Mouse (Mus musculus): ENCODE measurements around the gene Camsap1. TPM values are rescaled to one million over a fixed set of nuclear protein-coding genes. Genes with fewer than 3 reads are reported as not detected.
A peak's percentile ranks its signal among the peaks of the same experiment; 100 is the strongest.

Camsap1 gene
- polyA plus RNA-seq (2014; fragmentation: Nextera tagmentation; extraction: Ambion mirVana), result 99.6 and 101 TPM in 2 replicates

DNA sequence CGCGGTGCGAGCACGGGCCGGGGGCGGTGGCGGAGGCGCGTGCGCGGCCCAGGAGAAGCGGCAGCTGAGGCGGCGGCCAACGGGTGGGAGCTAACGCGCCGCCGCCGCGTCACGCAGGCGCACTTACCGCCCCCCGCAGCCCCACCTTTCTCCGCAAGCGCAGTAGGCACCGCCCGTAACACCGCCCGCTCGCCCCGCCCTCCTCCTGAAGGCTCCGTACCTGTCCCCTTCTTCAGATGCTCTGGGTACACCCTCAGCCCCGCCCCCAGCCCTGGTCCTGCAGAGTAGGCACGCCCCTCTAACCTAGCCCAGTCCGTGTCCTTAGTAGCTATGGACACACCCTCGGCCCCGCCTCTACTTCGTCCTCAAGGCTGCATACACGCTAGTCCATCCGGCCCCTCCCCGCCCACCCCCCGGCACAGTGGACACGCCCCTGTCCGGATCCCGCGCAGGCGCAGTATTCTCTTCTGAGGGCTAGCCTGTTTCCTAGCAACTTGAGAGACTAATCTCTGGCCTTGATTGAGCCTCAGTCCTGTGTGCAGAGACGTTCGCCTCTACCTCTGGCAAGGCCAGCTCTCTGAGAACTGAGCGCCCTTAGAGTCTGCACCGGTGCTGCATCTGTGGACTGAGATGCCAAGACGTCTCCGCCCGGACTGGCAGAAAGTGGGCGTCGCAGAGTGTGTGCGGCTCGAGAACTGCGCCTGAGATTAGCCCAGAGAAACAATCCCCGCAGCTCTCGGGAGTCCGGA, at the start of gene Camsap1:
Camsap1 (minus strand) TSS at position 124 of the 749 bp plus-strand sequence.
- H3K4me1 ChIP-seq (replicated peaks; ENCODE audit: control insufficient read depth, insufficient read depth, low read length), result peaks cover 43% of the 10 kb centered on the region

DNA sequence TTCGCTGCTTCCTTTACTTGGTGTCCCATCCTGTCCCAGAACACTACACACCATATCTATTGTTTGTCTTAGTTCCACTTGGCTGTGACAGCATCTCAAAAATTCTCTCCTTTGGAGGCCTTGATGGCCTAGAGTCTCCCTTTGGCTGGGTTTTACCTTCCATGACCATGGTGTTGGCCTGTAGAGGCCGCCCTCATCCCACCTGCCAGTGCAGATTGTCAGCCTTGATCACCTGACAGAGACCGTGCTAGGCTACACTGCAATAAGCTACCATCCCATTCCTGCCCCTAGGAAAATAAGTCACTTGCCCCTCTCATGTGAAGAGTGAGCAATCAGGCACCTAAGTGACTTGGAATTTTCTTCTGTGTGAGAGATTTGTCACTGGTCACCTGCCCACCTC, 47.2 kb upstream of the Camsap1 start:
- H3K4me3 ChIP-seq (replicated peaks; ENCODE audit: low read length), result no peak overlapping the region
- no peak overlapping the region for H3K4me2 ChIP-seq (replicated peaks)
- no peaks in the 10 kb centered on the region for H3K27me3 ChIP-seq (ENCODE audit: control insufficient read depth, insufficient read depth, low read length)
- no peaks in the 10 kb centered on the region for H3K9me3 ChIP-seq (ENCODE audit: control insufficient read depth, low read length)
- no peak overlapping the region for H3K27ac ChIP-seq
- no peak overlapping the region for H3K9ac ChIP-seq
- WGBS, result 45% methylated on average over 3 of the region's 3 CpGs
- no peak for DNase-seq (ENCODE audit: low spot score)
- no peaks in the 10 kb centered on the region for H3K4me1 ChIP-seq (replicated peaks; ENCODE audit: control insufficient read depth, insufficient read depth, low read length)
- ATAC-seq (ENCODE audit: low FRiP score), result no peak
- no peaks in the 10 kb centered on the region for H3K36me3 ChIP-seq (replicated peaks; ENCODE audit: control insufficient read depth, insufficient read depth)

More for the DNA sequence above, at the start of gene Camsap1:
- peak; percentile 95 for DNase-seq (ENCODE audit: low spot score)
- peak within 1 kb of the TSS; percentile 98 for H3K9ac ChIP-seq
- H3K36me3 ChIP-seq (replicated peaks; ENCODE audit: control insufficient read depth, insufficient read depth), result 0 out of 2 replicates have a peak, but pooled peaks cover 4% of the 10 kb centered on the region
- peak within 1 kb of the TSS; percentile 96 for H3K4me3 ChIP-seq (replicated peaks; ENCODE audit: low read length)
- H3K27ac ChIP-seq, result peak within 1 kb of the TSS; percentile 96
- no peaks in the 10 kb centered on the region for H3K27me3 ChIP-seq (ENCODE audit: control insufficient read depth, insufficient read depth, low read length)
- peak within 1 kb of the TSS; percentile 78 for H3K4me2 ChIP-seq (replicated peaks)
- 0% methylated on average over 40 of the region's 64 CpGs for WGBS
- ATAC-seq (ENCODE audit: low FRiP score), result peak; percentile 99
- H3K9me3 ChIP-seq (ENCODE audit: control insufficient read depth, low read length), result no peaks in the 10 kb centered on the region

DNA sequence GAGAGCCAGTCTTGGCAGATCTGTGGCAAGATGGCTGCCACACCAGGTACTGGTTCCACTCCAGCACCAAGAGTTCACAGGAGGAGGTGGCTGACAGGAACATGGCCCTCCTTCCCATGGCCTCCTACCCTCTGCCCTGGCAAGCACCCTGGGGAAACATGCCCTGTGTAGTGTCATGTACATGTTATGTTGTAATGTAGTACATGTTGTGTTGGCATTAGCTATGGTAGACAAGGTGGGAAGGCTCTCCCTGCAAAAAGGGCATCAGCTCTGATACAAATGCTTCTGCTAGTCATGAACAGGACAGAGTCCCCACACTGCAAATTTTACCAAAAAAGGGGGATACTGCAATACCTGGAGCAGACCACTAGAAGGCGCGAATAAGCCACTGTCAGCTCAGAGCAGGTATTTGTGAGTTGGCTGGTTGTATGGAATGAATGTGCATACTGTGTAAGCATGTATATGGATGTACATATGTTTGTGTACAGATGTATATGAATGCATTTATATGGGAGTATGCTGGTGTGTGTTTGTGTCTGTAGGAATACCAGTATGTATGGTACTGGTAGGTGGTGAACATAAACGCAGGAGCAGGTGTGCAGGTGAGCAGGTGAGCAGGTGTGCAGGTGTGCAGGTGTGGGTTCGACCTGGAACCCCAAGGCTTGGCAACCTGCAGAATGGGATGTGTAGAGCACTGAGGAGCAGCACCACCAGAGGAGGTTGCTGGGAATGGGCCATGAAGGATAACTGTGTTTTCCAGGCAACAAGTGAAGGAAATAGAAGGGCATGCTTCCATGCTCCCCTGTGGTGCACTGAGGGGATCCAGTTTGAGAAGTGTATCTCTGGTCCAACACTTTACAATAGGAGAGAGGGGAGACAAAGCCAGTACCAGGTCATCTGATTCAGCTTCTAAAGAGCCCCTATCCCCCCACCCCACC, 41.3 kb upstream of the Camsap1 start:
- H3K27ac ChIP-seq, result no peak overlapping the region
- H3K4me2 ChIP-seq (replicated peaks), result no peak overlapping the region
- DNase-seq (ENCODE audit: low spot score), result peak; percentile 78
- ATAC-seq (ENCODE audit: low FRiP score), result no peak
- no peaks in the 10 kb centered on the region for H3K27me3 ChIP-seq (ENCODE audit: control insufficient read depth, insufficient read depth, low read length)
- H3K9ac ChIP-seq, result no peak overlapping the region
- WGBS, result 34% methylated on average over 4 of the region's 4 CpGs
- no peaks in the 10 kb centered on the region for H3K9me3 ChIP-seq (ENCODE audit: control insufficient read depth, low read length)
- peaks cover 11% of the 10 kb centered on the region for H3K4me1 ChIP-seq (replicated peaks; ENCODE audit: control insufficient read depth, insufficient read depth, low read length)
- no peaks in the 10 kb centered on the region for H3K36me3 ChIP-seq (replicated peaks; ENCODE audit: control insufficient read depth, insufficient read depth)
- H3K4me3 ChIP-seq (replicated peaks; ENCODE audit: low read length), result no peak overlapping the region

DNA sequence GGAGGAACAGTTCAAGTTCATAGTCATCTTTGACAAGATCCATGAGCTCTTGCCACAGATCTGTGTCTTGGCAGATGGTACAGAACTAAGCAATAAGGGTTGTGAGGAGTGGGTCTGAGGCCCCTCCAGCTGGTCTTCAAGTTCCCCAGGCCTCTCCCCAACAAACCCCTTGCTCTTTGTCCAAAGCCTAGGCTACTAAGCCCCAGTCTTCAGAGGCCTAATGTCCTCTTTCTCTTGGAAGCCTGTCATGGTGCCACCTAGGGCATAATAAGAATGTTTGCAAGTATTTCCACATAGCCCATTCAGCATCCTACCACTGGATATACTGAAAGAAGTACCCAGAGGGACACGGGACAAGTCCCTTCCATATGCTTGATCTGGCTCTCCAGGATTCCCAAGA, 39.5 kb upstream of the Camsap1 start:
- no peak overlapping the region for H3K27ac ChIP-seq
- ATAC-seq (ENCODE audit: low FRiP score), result no peak
- no peak overlapping the region for H3K4me3 ChIP-seq (replicated peaks; ENCODE audit: low read length)
- H3K9me3 ChIP-seq (ENCODE audit: control insufficient read depth, low read length), result no peaks in the 10 kb centered on the region
- peaks cover 11% of the 10 kb centered on the region for H3K4me1 ChIP-seq (replicated peaks; ENCODE audit: control insufficient read depth, insufficient read depth, low read length)
- no peak for DNase-seq (ENCODE audit: low spot score)
- no peak overlapping the region for H3K4me2 ChIP-seq (replicated peaks)
- no peak overlapping the region for H3K9ac ChIP-seq
- WGBS, result 92% methylated on average over 1 of the region's 1 CpGs
- no peaks in the 10 kb centered on the region for H3K27me3 ChIP-seq (ENCODE audit: control insufficient read depth, insufficient read depth, low read length)
- no peaks in the 10 kb centered on the region for H3K36me3 ChIP-seq (replicated peaks; ENCODE audit: control insufficient read depth, insufficient read depth)

DNA sequence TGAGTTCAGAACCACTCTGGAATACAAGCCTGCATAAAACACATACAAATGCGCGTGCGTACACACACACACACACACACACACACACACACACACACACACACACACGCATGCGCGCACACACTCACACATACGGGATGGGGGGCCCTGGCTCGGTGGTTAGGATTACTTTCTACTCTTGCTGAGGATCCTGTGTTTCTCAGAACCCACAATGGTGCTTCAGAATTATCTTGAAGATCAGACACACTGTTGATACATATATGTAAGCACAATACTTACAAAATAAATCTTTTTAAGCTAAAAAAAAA, 39.1 kb upstream of the Camsap1 start:
- no peaks in the 10 kb centered on the region for H3K9me3 ChIP-seq (ENCODE audit: control insufficient read depth, low read length)
- H3K4me1 ChIP-seq (replicated peaks; ENCODE audit: control insufficient read depth, insufficient read depth, low read length), result peaks cover 11% of the 10 kb centered on the region
- no peaks in the 10 kb centered on the region for H3K27me3 ChIP-seq (ENCODE audit: control insufficient read depth, insufficient read depth, low read length)
- peak overlapping the region; percentile 46; the same call in 1 of the 2 replicates for H3K9ac ChIP-seq
- 83% methylated on average over 8 of the region's 8 CpGs for WGBS
- ATAC-seq (ENCODE audit: low FRiP score) (peak; percentile 10; the same call in 1 of the 2 replicates), DNase-seq (ENCODE audit: low spot score) (no peak)
- no peak overlapping the region for H3K4me3 ChIP-seq (replicated peaks; ENCODE audit: low read length)
- H3K4me2 ChIP-seq (replicated peaks), result peak overlapping the region; percentile 32
- 0 out of 2 replicates have a peak overlapping the region, but pooled peaks have one; percentile 46 for H3K27ac ChIP-seq
- H3K36me3 ChIP-seq (replicated peaks; ENCODE audit: control insufficient read depth, insufficient read depth), result no peaks in the 10 kb centered on the region

DNA sequence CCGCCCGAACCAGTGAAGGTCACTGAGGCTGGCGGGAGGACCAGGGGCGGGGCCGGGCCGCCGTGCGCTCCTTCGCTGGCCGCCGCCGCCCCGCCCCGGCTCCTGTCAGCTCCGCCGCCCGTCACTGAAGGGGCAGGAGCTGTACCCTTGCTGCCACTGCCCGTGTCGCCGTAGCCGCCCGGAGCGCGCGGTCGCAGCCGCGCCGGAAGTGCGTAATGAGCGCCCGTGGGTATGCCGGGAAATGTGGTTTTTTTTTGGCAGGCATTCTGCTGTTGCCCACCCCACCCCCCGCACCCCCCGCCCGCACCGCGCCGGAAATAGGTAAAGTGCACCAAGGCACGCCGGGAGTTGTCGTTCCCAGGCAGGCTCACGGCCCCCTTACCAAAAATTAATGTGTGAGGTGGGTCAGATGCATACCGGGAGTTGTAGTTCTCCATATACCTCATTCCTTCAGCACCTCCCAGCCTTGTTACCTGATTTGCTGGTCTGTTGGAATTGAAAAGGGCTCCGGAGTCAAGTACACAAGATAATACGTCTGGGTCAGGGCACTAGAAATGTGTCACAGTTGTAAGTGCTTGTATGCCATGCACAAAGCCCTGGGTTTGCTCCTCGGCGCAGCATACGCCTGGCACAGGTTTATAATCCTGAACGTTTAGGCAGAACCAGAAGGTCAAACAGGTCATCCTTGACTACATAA, 38.6 kb upstream of the Camsap1 start, which contains the start of gene Ubac1:
Ubac1 (minus strand) TSS at position 187 of the 697 bp plus-strand sequence.
- WGBS, result 5% methylated on average over 50 of the region's 50 CpGs
- H3K9ac ChIP-seq, result peak within 1 kb of the TSS; percentile 90
- H3K4me2 ChIP-seq (replicated peaks), result peak within 1 kb of the TSS; percentile 94
- peaks cover 11% of the 10 kb centered on the region for H3K4me1 ChIP-seq (replicated peaks; ENCODE audit: control insufficient read depth, insufficient read depth, low read length)
- DNase-seq (ENCODE audit: low spot score) (peak; percentile 94), ATAC-seq (ENCODE audit: low FRiP score) (peak; percentile 91)
- peak within 1 kb of the TSS; percentile 86 for H3K27ac ChIP-seq
- no peaks in the 10 kb centered on the region for H3K36me3 ChIP-seq (replicated peaks; ENCODE audit: control insufficient read depth, insufficient read depth)
- no peaks in the 10 kb centered on the region for H3K9me3 ChIP-seq (ENCODE audit: control insufficient read depth, low read length)
- H3K4me3 ChIP-seq (replicated peaks; ENCODE audit: low read length), result peak within 1 kb of the TSS; percentile 91
- H3K27me3 ChIP-seq (ENCODE audit: control insufficient read depth, insufficient read depth, low read length), result no peaks in the 10 kb centered on the region

DNA sequence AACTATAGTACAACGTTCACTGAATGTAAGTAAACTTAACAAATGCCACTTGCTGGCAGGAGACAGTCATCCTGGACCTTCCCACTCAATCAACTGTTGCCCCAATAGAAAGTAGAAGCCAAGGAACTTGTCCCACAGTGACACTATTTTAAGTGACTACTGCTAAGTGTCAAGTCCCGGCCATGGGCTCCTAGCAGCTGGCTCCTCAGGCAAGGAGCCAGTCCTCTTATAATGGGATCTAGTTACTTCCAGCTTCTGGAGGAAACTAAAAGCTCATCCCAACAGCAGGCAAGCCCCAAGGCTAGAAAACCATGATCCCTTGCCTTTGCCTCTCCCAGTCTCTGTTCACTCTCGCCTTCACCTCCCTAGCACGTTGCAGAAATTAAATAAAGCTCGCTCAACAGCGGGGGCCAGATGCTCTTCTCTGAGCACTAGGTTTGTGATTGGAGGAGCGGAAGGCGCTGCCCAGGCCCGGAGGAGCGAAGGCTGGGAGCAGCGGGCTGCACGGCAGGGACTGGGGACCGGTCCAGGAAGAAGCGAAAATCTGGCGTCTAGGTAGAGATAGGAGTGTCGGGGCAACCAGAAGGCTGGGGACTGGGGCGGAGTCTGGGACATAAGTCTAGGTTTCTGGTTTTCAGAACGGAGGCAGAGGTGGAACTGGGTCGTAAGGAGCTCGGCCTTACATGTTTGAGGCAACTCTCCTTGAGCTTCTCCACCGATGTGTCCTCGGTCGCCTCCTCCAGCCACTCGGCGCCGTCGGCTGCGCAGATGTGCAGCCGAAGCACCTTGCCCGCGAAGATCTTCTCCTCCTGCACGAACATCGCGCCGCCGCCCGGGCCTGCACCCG, 37.9 kb upstream of the Camsap1 start:
- peak overlapping the region; percentile 90 for H3K9ac ChIP-seq
- ATAC-seq (ENCODE audit: low FRiP score), result peak; percentile 14; the same call in 1 of the 2 replicates
- H3K9me3 ChIP-seq (ENCODE audit: control insufficient read depth, low read length), result no peaks in the 10 kb centered on the region
- peak overlapping the region; percentile 91 for H3K4me3 ChIP-seq (replicated peaks; ENCODE audit: low read length)
- H3K4me1 ChIP-seq (replicated peaks; ENCODE audit: control insufficient read depth, insufficient read depth, low read length), result peaks cover 11% of the 10 kb centered on the region
- H3K4me2 ChIP-seq (replicated peaks), result peak overlapping the region; percentile 94
- no peaks in the 10 kb centered on the region for H3K27me3 ChIP-seq (ENCODE audit: control insufficient read depth, insufficient read depth, low read length)
- peak overlapping the region; percentile 86 for H3K27ac ChIP-seq
- 2% methylated on average over 38 of the region's 38 CpGs for WGBS
- H3K36me3 ChIP-seq (replicated peaks; ENCODE audit: control insufficient read depth, insufficient read depth), result 0 out of 2 replicates have a peak, but pooled peaks cover 4% of the 10 kb centered on the region
- peak; percentile 30 for DNase-seq (ENCODE audit: low spot score)

DNA sequence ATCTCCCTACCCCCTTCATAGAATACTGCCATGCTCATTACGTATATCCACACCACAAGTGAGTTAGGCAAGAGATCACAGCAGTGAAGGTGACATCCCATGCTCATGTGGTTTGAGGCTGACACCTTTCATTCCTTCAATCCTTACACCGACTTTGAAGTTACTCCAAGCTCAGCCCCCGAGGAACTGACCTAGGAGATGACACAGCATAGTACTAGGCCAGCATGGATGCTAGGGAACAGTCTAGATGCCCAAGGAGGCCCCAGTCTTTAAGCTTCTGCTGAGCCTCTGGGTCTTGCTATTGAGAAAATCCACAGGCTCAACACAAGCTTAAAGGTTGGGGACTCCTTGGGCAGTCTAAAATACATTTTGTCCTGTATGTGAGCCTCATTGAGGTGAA, 36.8 kb upstream of the Camsap1 start:
- peaks cover 11% of the 10 kb centered on the region; the same call in 1 of the 2 replicates for H3K36me3 ChIP-seq (replicated peaks; ENCODE audit: control insufficient read depth, insufficient read depth)
- H3K4me2 ChIP-seq (replicated peaks), result peak overlapping the region; percentile 94
- H3K4me3 ChIP-seq (replicated peaks; ENCODE audit: low read length), result no peak overlapping the region
- H3K9ac ChIP-seq, result no peak overlapping the region; the same call in 1 of the 2 replicates
- H3K9me3 ChIP-seq (ENCODE audit: control insufficient read depth, low read length), result no peaks in the 10 kb centered on the region
- DNase-seq (ENCODE audit: low spot score), result no peak
- ATAC-seq (ENCODE audit: low FRiP score), result no peak
- peaks cover 11% of the 10 kb centered on the region for H3K4me1 ChIP-seq (replicated peaks; ENCODE audit: control insufficient read depth, insufficient read depth, low read length)
- H3K27me3 ChIP-seq (ENCODE audit: control insufficient read depth, insufficient read depth, low read length), result no peaks in the 10 kb centered on the region
- WGBS, result 89% methylated on average over 3 of the region's 3 CpGs
- H3K27ac ChIP-seq, result no peak overlapping the region
